Mouse (Mus musculus) urinary bladder, postnatal 10 days (tissue): Measurements from ENCODE around the gene Rcsd1.
"Not testable (repeated sequence)": the region's sequence is repeated elsewhere in the genome, so short reads cannot be mapped to it uniquely, and the experiment has no call there.

Experiments used
- DNase-seq: peaks from one replicate; pipeline ENCODE4 v3.0.0; 2022; ENCODE audit warnings: low spot score

Rcsd1 gene

DNA sequence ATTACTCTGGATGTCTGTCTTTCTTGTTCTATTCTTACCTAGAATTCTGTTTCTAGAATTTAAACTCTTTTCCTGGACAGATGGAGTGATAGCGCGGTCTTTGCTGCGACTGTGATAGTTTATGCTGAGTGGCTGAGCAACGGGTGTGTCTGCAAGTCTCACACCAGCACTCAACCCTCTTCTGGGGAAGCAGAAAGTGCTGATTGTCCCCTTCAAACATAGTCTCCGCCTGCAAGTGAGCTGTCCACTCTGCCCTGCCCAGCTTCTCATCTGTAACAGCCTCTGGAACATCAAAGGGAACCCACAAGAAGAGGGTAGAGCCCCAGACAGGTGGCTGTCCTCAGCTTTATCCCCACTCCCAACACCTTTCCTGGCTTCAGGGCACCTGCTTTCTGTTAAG, 19.7 kb downstream of the Rcsd1 start:
- no peak for DNase-seq

DNA sequence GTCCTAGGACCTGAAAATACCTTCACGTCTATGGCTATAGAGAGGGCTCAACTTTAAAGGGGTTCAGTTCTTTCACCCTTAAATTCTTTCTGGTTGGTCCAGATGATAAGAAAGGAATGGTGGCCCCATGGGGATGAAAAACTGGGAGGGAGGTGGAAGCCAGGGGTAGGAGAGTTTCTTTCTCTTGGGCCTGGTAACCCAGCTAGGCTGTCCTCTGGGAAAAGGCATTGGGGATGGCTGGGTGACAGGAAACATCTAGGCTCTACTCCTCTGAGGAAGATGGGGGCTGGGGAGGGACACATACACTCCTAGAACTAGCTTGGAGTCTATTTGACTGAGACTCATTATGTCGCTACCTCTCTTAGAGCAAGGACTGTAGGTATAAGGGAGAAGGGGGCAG, 21.7 kb downstream of the Rcsd1 start:
- no peak for DNase-seq

DNA sequence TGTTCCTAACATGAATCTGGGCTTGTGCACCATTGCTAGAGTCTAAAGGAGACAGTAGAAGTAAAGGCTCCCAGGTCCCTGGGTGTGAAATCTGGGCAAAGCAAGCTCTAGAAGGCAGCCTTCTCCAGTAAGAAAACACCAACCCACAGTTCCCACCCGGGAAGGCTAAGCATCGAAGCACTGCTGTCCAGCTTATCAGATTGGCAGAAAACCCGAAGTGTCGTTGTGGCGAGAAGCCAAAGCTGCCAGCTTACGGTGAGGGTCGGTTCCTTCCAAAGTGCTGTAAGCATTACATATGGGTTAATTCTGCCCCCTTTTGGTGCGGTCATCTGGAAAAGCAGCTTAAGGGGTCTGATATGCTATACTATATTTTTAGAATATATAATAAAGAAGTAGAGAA, 22.6 kb downstream of the Rcsd1 start:
- DNase-seq, result no peak

- DNase-seq, result no peak
Measured at GRCm38 (mm10) chr1:165686349-165686748, 23.2 kb downstream of the Rcsd1 start.

DNA sequence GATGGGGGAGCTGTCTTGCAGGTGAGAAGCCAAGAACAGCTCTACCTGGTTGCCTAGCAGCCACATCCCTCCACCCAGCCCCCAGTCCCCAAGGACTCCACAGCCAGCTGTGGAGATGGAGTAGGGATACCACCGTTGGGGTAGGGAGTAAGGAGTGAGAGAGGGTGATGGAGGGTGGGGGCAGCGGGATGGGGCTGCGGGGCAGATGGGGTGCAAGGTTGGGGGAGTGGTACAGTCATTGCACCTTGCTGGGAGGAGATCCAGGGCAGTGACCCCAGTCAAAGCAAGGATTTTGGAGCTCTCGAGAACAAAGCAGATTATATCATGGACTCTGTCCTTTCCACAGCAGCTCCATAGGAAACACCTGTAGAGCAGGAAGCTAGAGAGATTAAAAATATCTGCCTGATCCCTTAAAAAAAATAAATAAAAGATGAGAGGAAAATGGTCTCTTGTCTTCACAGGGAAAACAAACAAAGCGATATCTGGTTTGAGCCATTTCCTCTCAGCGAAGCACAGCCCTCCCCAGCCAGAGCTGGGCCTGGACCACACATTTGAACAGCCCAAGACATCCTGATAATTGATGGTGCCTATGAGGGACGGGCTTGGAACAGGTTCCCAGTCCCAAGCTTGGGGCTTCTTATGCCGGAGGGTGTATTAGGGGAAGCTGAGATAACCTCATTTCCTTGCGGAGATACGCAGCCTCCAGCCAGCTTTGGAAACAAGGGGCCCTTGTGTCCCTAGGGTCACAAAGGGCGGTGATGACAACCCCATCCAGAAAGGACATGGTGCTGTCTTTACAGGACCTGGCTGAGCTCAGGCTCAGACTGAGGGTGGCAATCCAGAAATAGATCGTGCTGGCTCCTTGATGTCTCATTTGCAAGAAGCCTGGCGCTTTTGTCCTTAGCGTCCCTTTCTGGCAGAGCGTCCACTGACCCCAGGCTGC, 25.0 kb downstream of the Rcsd1 start:
- no peak for DNase-seq

DNA sequence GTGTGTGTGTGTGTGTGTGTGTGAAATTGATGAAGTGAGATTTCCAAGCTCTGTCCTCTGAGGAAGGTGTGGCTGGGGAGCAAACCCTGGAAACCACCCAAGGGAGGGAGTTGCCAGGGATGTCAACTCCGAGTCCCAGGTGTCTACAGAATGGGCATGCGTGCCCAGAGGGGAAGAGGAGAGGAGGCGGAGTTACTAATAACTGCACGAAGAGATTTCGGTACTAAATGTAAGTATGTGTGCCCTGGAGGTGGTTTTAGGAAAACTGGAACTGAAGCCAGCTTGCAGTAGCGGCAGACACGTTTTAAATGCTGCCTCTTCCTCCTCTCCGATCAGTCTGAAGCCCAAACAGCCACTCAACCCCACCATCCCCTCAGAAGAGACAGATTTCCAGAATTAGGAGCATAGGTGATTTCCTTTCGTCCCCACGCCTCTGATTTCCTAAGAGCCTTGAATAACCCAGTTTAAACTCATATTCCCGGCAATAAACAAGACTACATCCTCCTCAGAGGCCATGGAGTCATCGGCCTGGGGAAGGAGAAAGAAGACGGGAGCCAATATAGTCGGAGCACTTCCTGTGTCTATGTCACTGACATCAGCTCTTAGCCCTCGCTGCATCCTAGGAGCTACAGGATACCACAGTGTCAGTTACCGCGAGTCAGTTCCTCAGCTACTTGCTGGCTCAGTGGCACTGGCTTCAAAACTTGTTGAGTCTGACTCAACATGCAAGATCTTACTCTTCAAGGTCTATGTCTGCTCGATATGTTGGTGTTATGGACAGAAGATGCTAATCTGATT, 27.3 kb downstream of the Rcsd1 start:
- no peak for DNase-seq

- DNase-seq, result no peak
Measured at GRCm38 (mm10) chr1:165681045-165681794, 28.3 kb downstream of the Rcsd1 start.

- not testable (repeated sequence) for DNase-seq
Measured at GRCm38 (mm10) chr1:165680086-165680485, 29.5 kb downstream of the Rcsd1 start.

DNA sequence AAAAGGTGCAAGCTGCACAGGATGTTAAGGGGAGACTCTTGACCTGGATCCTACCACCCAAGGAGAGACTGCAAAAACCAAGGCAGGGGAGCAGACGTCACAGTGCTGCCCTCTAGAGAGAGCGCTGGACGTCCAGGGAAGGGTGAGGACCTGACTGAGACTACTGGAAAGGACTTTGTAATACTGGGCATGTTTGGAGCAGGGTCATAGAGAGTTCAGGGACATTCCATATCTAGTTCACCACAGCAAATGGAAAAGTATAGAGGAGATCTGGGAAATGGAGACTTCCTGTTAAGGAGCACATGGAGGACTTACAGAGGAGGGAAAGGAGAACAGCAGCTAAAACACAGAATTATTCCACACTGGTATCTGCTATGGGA, 29.9 kb downstream of the Rcsd1 start:
- DNase-seq, result no peak

DNA sequence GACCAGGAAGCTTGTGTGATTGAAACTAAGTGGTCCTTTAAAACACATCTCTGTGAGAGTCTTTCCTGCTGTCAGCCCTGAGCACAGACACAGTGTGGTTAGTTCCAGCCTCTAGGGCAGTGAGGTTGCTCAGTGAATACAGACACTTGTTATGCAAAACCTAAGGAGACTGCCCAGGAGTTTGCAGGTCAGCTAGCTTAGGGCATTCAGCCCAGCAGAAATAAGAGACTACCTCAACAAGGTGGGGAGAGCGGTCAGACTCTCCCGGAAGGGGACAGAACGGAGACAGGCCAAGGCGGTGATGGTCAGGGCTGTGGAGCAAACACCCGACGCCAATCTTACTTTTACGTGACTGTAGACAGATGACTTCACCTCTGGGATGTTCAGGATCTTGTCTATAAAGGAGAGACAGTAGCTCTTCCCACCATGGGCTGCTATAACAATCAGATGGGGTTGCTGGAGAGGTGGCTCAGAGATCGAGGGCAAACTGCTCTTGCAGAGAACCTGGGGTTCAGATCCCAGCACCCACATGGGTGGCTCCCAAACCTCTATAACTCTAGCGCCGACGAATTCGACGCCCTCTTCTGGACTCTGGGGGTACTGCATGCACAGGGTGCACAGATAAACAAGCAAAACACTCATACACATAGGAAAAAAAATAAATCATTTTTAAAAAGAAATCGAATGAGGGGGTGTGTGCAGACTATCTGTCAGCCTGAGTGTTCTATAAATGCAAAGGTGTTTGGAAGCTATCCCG, 30.5 kb downstream of the Rcsd1 start:
- no peak for DNase-seq

GRCm38 (mm10) chr1:165677558-165677957, 32.0 kb downstream of the Rcsd1 start:
- DNase-seq, result no peak

DNA sequence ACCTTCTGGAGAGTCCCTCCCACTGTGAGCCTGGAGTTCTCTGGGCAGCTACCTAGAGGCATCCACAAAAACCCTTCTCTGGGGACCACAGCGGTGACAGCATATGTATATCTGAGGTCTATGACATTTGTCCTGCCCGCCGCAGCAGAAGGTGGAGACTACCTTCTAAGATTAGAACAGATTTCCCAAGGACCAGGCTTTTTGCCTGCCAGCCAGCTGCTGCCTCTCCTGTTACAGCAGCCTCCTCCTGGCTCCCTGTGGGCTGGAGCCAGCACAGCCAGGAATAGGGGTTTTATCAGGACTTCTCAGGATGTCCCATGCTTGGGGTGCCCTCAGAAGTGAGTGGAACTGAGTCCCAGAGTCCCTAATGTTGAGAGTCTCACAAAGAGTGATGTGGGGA, 32.6 kb downstream of the Rcsd1 start:
- DNase-seq, result no peak

DNA sequence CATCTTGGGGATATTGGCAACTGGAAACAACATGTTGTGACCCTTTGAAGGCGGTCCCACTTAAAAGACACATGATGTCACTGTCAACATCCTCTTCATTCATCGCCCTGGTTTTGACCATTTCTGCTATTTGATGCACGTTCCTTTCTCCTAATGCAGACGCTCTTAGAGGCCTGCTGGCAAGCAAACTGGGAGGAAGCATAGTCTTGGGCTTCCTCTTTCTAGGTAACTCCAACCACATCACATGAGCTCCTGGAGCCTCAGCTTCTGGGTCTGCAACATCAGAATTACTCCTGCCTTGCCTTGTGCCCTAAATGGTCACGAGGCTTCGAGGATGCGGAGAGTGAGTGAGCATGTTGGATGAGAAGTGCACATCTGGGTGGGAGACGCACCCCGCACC, 34.4 kb downstream of the Rcsd1 start:
- DNase-seq, result no peak

DNA sequence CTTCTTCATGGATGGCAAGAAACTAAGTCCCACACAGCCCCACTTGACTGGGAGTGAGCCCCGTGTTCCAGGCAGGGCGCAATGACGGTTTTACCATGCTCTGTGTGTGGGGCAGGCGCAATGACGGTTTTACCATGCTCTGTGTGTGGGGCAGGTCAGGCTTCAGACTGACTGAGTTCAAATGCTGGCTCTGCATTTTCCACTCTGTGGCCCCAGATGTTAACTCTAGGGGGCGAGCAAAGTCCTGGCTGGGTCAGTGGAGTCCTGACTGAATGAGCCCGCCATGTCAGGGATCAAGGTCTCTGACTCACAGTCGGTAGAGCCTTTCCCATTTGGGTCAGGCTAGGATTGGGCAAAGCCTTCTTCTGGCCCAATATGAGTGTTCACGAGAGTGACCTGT, 37.2 kb downstream of the Rcsd1 start:
- DNase-seq, result no peak

- no peak for DNase-seq
Measured at GRCm38 (mm10) chr1:165670056-165670455, 39.5 kb downstream of the Rcsd1 start.

DNA sequence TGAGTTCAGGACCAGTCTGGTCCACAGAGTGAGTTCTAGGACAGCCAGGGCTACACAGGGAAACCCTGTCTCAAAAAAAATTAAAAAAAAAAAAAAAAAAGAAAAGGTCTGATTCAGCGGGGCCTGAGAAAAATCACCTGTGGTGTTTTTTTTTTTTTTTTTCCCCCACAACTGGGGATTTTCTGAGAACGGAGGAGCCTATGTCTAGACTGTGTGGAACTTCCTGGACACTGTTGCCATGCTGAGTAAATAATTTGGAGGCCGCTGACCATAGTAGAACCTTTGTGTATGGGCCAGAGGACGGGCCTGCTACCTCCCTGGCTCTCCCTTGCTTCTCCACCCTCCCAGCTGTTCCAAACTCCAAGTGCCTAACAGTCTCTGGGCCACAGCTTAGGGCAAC, 40.7 kb downstream of the Rcsd1 start:
- no peak for DNase-seq

- no peak for DNase-seq
Measured at GRCm38 (mm10) chr1:165667380-165667779, 42.2 kb downstream of the Rcsd1 start.

GRCm38 (mm10) chr1:165666944-165667343, 42.6 kb downstream of the Rcsd1 start:
- no peak for DNase-seq

- DNase-seq, result no peak
Measured at GRCm38 (mm10) chr1:165665758-165666157, 43.8 kb downstream of the Rcsd1 start.

GRCm38 (mm10) chr1:165663277-165663676, 46.3 kb downstream of the Rcsd1 start:
- DNase-seq, result no peak

DNA sequence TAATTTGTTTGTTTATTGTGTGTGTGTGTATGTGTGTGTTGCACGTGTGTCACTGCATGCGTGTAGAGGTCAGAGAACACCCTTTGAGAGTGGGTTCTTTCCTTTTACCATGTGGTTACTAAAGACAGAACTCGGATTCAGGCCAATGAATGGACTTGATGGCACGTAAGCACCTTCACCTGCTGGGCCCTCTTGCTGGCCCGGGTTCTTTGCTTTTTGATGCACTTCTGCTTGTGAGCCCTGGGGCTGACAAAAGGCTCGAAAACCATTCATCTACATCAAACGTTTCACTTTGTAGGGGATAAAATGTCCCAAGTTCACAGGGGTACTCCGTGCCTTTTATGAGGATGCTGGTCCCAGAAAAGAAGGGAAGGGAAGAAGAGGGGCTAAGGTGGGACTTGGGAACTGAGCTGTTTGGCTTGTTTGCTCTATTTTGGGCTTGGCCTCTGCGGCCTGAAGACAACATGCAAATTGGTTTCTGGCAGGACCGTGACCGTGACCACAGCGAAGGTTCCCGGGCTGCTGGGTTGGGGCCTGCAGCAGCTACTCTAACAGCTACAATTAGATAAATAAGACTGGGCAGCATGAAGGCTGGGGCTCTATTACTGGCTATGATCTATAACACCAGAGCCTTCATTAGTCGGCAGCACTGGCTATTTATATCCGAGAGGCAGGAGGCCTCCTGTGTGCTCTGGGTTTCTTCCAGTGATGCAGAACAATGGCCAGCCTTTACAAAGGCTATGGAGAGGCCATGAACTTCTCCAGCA, 46.9 kb downstream of the Rcsd1 start:
- no peak for DNase-seq
